Mouse (Mus musculus) heart, adult 2 months (tissue): ENCODE results near the gene Phf24. TPM values are rescaled to one million over a fixed set of nuclear protein-coding genes. Genes with fewer than 3 reads are reported as not detected.

Source experiments
- DNase-seq, 2 experiments: peaks; one replicate each; pipeline ENCODE4 v3.0.0; 2021
- H3K27ac ChIP-seq: fragments of 200-600 bp; 2 replicates; pipeline ENCODE4 v1.8.1; 2022
- H3K27me3 ChIP-seq: fragments of 200-500 bp; 2 replicates; pipeline ENCODE4 v1.6.1; 2012; ENCODE audit warnings: mild to moderate bottlenecking, low read length, inconsistent platforms, mixed read lengths; ENCODE audit not compliant: control insufficient read depth, insufficient read depth
- H3K36me3 ChIP-seq: fragments of 200-500 bp; 2 replicates; pipeline ENCODE4 v1.6.1; 2012; ENCODE audit warnings: low read length, inconsistent platforms; ENCODE audit not compliant: control insufficient read depth, insufficient read depth
- H3K4me1 ChIP-seq: fragments of 200-500 bp; 2 replicates; pipeline ENCODE4 v1.6.1; 2011; ENCODE audit warnings: low read length; ENCODE audit not compliant: control insufficient read depth, insufficient read depth
- H3K4me3 ChIP-seq: fragments of 200-600 bp; 2 replicates; pipeline ENCODE4 v1.8.1; 2022
- H3K79me2 ChIP-seq: fragments of 200-500 bp; replicated peaks from 2 replicates; pipeline ENCODE4 v1.6.1; 2012; ENCODE audit warnings: mild to moderate bottlenecking, inconsistent platforms, low read length, moderate library complexity, mixed read lengths; ENCODE audit not compliant: control insufficient read depth, insufficient read depth
- H3K9ac ChIP-seq: fragments of 200-500 bp; 2 replicates; pipeline ENCODE4 v1.6.1; 2012; ENCODE audit warnings: low read depth, mild to moderate bottlenecking, control low read depth, inconsistent platforms, low read length, mixed read lengths
- CTCF ChIP-seq: fragments of 200-600 bp; IDR thresholded peaks from 2 replicates; pipeline ENCODE4 v1.8.1; 2022; ENCODE audit warnings: antibody characterized with exemption, mild to moderate bottlenecking, moderate library complexity
- EP300 ChIP-seq: fragments of 200-500 bp; IDR thresholded peaks from 2 replicates; pipeline ENCODE4 v1.6.1; 2011; ENCODE audit warnings: low read depth, low read length, control low read depth; ENCODE audit not compliant: insufficient read depth
- POLR2A ChIP-seq: fragments of 200-500 bp; IDR thresholded peaks from 2 replicates; pipeline ENCODE4 v1.6.1; 2011; ENCODE audit warnings: mild to moderate bottlenecking, low read depth, low read length, control low read depth; ENCODE audit not compliant: insufficient read depth
- WGBS: fragments of 180-500 bp; shearing (Covaris S2); methylation state at CpG from one replicate; pipeline ENCODE4 v1.1.7; 2018; 5-methylcytosine and 5-hydroxymethylcytosine counted together
- intact Hi-C: fragments of 180-260 bp; cut with DNase I; formaldehyde crosslinking; loops from one replicate; pipeline ENCODE4 v1.15.1; 2025
- polyA plus RNA-seq: library from polyadenylated mRNA; depleted of rRNA; stranded (reverse); fragments of >200 nt; gene quantifications from 2 replicates; pipeline ENCODE4 v1.2.3, GENCODE M21; 2012
- total RNA-seq, 2 experiments: library from RNA; stranded (reverse); gene quantifications; 2 replicates each; pipeline ENCODE4 v1.2.3; 2021

Phf24 gene
- total and polyA plus RNA-seq, 3 experiments, result 4.8 to 5.8 (median 5.0) TPM

GRCm38 (mm10) chr4:42886926-42887325 lies 29.5 kb upstream of the Phf24 start:
- no peaks in the 10 kb centered on the region for H3K79me2 ChIP-seq
- H3K36me3 ChIP-seq, result no peaks in the 10 kb centered on the region
- TF ChIP-seq EP300 (no peak), POLR2A (no peak), CTCF (no peak)
- no peaks in the 10 kb centered on the region for H3K4me1 ChIP-seq
- WGBS, result 83% methylated on average over 6 of the region's 6 CpGs
- no peak overlapping the region for H3K4me3 ChIP-seq
- no peak overlapping the region for H3K9ac ChIP-seq
- no peak overlapping the region for H3K27ac ChIP-seq
- no peak for DNase-seq
- intact Hi-C loops, result no loop called here
- H3K27me3 ChIP-seq, result no peaks in the 10 kb centered on the region

GRCm38 (mm10) chr4:42888806-42889205 lies 27.7 kb upstream of the Phf24 start:
- H3K79me2 ChIP-seq, result no peaks in the 10 kb centered on the region
- no peaks in the 10 kb centered on the region for H3K4me1 ChIP-seq
- no peak for DNase-seq
- intact Hi-C loops, result no loop called here
- TF ChIP-seq POLR2A (no peak), CTCF (no peak), EP300 (no peak)
- H3K27ac ChIP-seq, result no peak overlapping the region
- H3K36me3 ChIP-seq, result no peaks in the 10 kb centered on the region
- no peaks in the 10 kb centered on the region for H3K27me3 ChIP-seq
- WGBS, result 89% methylated on average over 6 of the region's 6 CpGs
- no peak overlapping the region for H3K9ac ChIP-seq
- no peak overlapping the region for H3K4me3 ChIP-seq

GRCm38 (mm10) chr4:42891176-42891575 lies 25.3 kb upstream of the Phf24 start:
- Histone ChIP-seq H3K27me3 (no peaks in the 10 kb centered on the region), H3K27ac (no peak overlapping the region), H3K4me1 (no peaks in the 10 kb centered on the region), H3K4me3 (no peak overlapping the region), H3K36me3 (no peaks in the 10 kb centered on the region), H3K9ac (no peak overlapping the region), H3K79me2 (no peaks in the 10 kb centered on the region)
- WGBS, result 65% methylated on average over 7 of the region's 7 CpGs
- no peak for TF ChIP-seq CTCF
- TF ChIP-seq EP300, result no peak
- no peak for TF ChIP-seq POLR2A
- no peak for DNase-seq
- intact Hi-C loops, result no loop called here

GRCm38 (mm10) chr4:42895118-42895517 lies 21.3 kb upstream of the Phf24 start:
- TF ChIP-seq CTCF, result no peak
- TF ChIP-seq EP300, result no peak
- TF ChIP-seq POLR2A, result no peak

GRCm38 (mm10) chr4:42898914-42899313 lies 17.5 kb upstream of the Phf24 start:
- H3K27me3 ChIP-seq, result no peaks in the 10 kb centered on the region
- no peaks in the 10 kb centered on the region for H3K79me2 ChIP-seq
- no peaks in the 10 kb centered on the region for H3K36me3 ChIP-seq
- intact Hi-C loops, result no loop called here
- H3K4me3 ChIP-seq, result no peak overlapping the region
- H3K9ac ChIP-seq, result no peak overlapping the region
- no peak overlapping the region for H3K27ac ChIP-seq
- no peak for TF ChIP-seq CTCF
- no peak for TF ChIP-seq EP300
- 52% methylated on average over 3 of the region's 3 CpGs for WGBS
- no peaks in the 10 kb centered on the region for H3K4me1 ChIP-seq
- no peak for DNase-seq

More at GRCm38 (mm10) chr4:42895118-42895517, 21.3 kb upstream of the Phf24 start:
- Histone ChIP-seq H3K9ac (no peak overlapping the region), H3K27ac (no peak overlapping the region), H3K36me3 (no peaks in the 10 kb centered on the region), H3K27me3 (no peaks in the 10 kb centered on the region), H3K79me2 (no peaks in the 10 kb centered on the region), H3K4me3 (no peak overlapping the region), H3K4me1 (no peaks in the 10 kb centered on the region)
- WGBS, result 80% methylated on average over 7 of the region's 7 CpGs
- DNase-seq, result no peak
- intact Hi-C loops, result no loop called here

- Histone ChIP-seq H3K36me3 (no peaks in the 10 kb centered on the region), H3K4me1 (no peaks in the 10 kb centered on the region), H3K79me2 (no peaks in the 10 kb centered on the region), H3K4me3 (no peak overlapping the region), H3K27me3 (no peaks in the 10 kb centered on the region), H3K27ac (no peak overlapping the region), H3K9ac (no peak overlapping the region)
- 51% methylated on average over 5 of the region's 5 CpGs for WGBS
- DNase-seq, result no peak
- intact Hi-C loops, result no loop called here
- no peak for TF ChIP-seq POLR2A
- TF ChIP-seq EP300, result no peak
- no peak for TF ChIP-seq CTCF
These were observed 15.6 kb upstream of the Phf24 start for GRCm38 (mm10) chr4:42900878-42901277.

- H3K36me3 ChIP-seq, result no peaks in the 10 kb centered on the region
- no peak overlapping the region for H3K4me3 ChIP-seq
- no peaks in the 10 kb centered on the region for H3K79me2 ChIP-seq
- peak; percentile 42 for TF ChIP-seq CTCF
- no peak for TF ChIP-seq EP300
- DNase-seq, result no peak
- intact Hi-C loops, result no loop called here
- H3K27me3 ChIP-seq, result no peaks in the 10 kb centered on the region
- no peak overlapping the region for H3K27ac ChIP-seq
- 46% methylated on average over 9 of the region's 9 CpGs for WGBS
- H3K9ac ChIP-seq, result no peak overlapping the region
- H3K4me1 ChIP-seq, result no peaks in the 10 kb centered on the region
These were observed 14.3 kb upstream of the Phf24 start for GRCm38 (mm10) chr4:42902174-42902573.
